Mouse (Mus musculus): Measurements from ENCODE around the gene Ddias.
"Not testable (repeated sequence)": the region's sequence is repeated elsewhere in the genome, so short reads cannot be mapped to it uniquely, and the experiment has no call there.

Ddias gene

DNA sequence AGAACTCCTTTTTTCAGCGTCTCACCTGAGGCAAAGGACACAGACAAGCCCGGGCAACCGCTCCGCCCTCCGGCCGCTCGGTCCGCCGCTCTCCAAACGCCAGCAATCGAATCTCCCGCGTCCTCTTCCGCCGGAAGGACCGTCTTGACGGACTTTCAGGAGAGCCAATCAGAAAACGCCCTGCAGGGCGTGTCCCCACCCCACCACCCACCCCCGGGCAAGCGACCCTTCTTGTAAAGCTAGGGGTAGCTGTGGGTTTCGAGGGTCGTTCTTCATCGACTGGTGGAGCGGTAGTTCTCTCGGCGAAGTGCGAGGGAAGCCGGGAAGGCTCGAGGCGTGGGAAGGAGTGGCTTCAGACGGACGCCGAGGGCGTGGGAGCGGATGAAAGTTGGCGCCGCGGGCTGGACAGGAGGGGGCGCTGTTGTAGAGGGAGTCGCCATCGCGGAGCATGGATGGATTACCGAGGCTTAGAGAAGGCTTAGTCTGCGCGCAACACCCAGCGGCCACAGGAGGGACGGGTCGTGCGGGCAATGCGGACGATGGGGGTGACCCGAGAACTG is at the start of gene Ddias, which contains the start of gene Prcp:
Gene Ddias, minus strand, starts transcription at position 132 of the 560 bp plus-strand sequence.
Gene Prcp, plus strand, starts transcription at position 355 of the 560 bp plus-strand sequence.
- DNase-seq (ENCODE audit: low read depth, low spot score), result peak; percentile 96

DNA sequence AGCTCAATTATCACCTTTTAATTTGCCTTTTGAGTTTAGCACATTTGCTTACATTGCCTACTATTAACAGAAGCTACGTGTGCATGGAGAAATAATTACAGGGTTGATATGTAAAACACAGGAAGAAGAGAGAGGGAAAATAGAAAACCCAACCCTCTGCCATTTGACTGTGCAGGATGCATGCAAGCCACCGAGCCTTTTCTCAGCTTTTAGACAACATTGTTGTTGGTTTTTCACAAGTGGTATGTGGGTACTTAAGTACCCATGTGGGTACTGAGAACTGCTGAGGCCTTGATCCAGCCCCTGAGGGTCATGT is 46.8 kb upstream of the Ddias start:
- no peak for DNase-seq (ENCODE audit: low read depth, low spot score)

- no peak for DNase-seq (ENCODE audit: low read depth, low spot score)
These were observed 46.3 kb upstream of the Ddias start for GRCm38 (mm10) chr7:92920172-92920856.

GRCm38 (mm10) chr7:92904285-92904684 is 30.2 kb upstream of the Ddias start:
- not testable (repeated sequence) for DNase-seq (ENCODE audit: low read depth, low spot score)

DNA sequence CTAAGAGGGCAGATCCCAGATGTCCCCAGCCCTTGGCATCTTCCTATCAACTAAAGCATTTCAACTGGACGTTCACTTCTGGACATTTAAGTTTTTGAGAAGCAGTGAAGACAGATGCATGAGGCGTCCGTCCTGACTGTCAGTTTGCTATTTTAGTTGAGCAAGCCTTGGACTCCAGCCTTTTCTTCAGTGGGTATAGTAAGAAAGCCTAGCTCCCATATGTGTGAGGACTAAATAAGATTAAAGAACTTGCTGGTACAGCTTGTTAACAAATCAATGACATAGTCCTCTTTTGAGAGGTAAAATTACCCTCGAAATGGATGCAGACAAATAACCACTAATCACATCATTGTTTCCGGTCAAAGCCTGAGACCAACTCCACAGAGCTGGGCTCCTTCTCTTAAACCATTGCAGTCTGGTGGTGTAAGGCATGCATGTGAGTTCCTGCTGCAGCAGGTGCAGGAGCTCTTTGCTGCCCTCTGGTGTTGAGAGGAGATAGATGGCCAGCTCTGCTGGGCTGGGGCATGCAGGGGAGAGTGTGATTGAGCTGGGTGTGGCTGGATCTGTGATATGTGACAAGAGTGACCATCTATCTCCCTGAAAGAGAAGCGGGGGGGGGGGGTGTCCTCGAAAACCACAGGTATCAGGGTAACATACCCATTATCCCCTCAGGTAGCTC is 29.5 kb upstream of the Ddias start:
- peak; percentile 70 for DNase-seq (ENCODE audit: low read depth, low spot score)

DNA sequence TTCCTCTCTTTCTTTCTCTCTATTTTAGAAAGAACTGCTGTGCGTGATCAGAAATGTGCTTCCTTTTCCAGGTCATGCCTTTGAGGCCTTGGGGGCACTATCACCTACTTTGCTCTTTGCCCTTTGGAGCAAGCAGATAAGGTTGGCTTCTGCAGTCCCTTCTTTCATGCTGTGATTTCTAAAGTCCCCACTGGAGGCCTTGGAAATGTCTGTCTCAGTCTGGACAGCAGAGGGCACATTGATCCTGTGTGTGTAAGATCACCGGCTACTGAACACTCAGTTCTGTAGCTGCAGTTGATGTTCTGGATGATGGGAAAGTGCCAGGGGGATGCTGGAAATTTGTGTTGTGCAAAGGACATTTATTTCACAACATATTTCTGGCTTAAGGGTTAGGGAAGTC is 23.0 kb upstream of the Ddias start:
- peak; percentile 53 for DNase-seq (ENCODE audit: low read depth, low spot score)

- no peak for DNase-seq (ENCODE audit: low read depth, low spot score)
These were observed 22.0 kb upstream of the Ddias start for GRCm38 (mm10) chr7:92896036-92896435.

DNA sequence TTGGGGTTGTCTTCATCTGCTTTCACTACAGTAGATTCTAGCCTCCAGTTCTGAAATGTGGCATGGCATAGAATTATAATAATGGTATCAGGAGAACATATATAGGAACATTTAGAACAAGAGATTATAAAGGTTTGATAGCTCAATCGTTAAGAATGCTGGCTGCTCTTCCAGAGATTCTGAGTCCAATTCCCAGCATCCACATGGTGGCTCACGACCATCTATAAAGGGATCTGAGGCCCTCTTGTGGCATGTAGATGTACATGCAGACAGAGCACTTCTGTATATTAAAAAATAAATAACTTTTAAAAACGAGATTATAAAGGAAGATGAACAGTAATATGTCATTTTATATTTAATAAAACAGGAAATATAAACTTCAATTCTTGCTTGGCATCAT is 19.4 kb upstream of the Ddias start:
- DNase-seq (ENCODE audit: low read depth, low spot score), result peak; percentile 43

GRCm38 (mm10) chr7:92890618-92891230 is 16.7 kb upstream of the Ddias start:
- DNase-seq (ENCODE audit: low read depth, low spot score), result no peak

- no peak for DNase-seq (ENCODE audit: low read depth, low spot score)
These were observed 16.2 kb upstream of the Ddias start for GRCm38 (mm10) chr7:92890211-92890610.

- no peak for DNase-seq (ENCODE audit: low read depth, low spot score)
These were observed 13.2 kb upstream of the Ddias start for GRCm38 (mm10) chr7:92887230-92887629.

GRCm38 (mm10) chr7:92886801-92887200 is 12.8 kb upstream of the Ddias start:
- no peak for DNase-seq (ENCODE audit: low read depth, low spot score)

- no peak for DNase-seq (ENCODE audit: low read depth, low spot score)
These were observed 11.1 kb upstream of the Ddias start for GRCm38 (mm10) chr7:92884998-92885660.

DNA sequence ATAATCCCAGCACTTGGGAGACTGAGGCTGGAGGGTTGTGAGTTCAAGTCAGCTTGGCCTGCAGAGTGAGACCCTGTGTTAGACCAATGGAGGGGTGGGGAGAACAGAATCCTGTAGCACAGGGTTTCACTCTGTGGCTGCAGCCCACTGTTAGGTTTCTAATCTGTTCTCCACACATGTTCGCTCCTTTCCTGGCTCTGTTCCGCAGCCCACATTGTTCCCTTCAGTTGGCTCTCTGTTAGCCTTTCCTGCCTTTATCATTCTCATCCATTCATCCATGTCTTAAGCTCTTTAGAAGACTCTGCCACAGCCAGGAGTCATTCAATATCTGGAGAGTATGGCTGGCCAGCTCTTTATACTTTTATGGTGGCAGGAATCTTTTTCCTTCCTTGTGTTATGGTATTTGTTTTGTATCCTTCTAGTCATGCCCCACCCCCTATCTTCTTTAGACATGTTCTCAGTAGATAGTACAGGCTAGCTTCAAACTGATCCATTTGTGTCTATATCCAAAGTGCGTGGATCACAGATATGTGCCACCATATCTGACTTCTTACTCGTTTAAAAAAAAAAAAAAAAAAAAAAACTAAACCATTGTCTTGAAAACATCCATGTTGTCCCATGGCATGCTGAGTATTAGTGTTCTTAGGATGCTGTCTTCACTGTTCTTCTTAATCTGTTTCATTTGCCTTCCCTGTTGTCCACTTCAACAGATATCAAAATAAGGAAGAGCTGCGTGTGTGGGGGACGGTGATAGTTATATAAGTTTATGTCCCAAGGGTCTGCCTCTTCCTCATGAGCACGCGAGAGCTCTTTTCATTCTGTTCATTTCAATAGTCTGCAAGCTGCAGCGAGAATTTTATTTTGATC is 10.0 kb upstream of the Ddias start:
- DNase-seq (ENCODE audit: low read depth, low spot score), result no peak

GRCm38 (mm10) chr7:92878575-92879285 is 4.7 kb upstream of the Ddias start:
- DNase-seq (ENCODE audit: low read depth, low spot score), result no peak

DNA sequence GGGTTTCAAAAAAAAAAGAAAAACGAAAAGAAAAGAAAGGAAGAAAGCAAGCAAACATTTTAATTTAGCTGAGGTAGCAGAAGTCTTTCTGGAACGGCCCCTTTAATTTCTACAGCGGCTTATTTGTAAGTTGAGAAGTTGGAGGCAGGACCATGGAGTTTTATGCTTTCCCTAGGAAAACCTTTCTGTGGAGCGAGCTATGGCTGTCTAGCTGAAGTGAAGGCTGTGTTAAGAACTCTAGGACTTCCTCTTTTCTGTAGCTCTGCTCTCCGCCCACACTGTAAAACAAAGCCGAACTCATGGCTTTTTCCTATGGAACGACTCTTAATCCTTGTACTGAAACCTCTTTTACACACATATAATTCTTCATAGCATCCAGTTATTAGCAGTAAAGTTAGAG is 2.5 kb upstream of the Ddias start:
- DNase-seq (ENCODE audit: low read depth, low spot score), result no peak

DNA sequence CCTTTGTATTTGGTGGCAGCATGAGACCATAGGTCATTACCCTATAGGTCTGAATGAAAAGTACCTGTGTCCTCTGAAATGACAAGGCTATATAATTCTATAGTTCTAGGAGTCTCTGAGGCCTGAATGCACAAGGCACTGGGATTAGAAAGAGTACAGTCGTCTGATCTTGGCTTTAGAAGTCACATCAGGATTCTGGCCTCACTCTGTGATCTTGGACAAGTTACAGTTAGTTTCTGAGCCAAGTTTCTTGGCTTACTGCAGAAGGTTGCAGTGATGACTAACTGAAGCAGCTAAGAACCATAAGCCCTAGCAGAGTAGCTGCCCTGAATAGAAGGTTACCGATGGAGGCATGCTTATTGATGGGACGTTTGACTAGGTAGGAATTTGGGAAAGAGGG is 2.0 kb upstream of the Ddias start:
- no peak for DNase-seq (ENCODE audit: low read depth, low spot score)

- peak; percentile 96 for DNase-seq (ENCODE audit: low read depth, low spot score)
These were observed 838 bp upstream of the Ddias start for GRCm38 (mm10) chr7:92874761-92875408.

- DNase-seq (ENCODE audit: low read depth, low spot score), result no peak
These were observed 2.5 kb downstream of the Ddias start for GRCm38 (mm10) chr7:92871596-92871995.

- peak; percentile 33 for DNase-seq (ENCODE audit: low read depth, low spot score)
These were observed 3.9 kb downstream of the Ddias start for GRCm38 (mm10) chr7:92870161-92870560.
